Mouse (Mus musculus) lung, adult 18-20 months (tissue): Measurements from ENCODE around the gene Glp1r.
A peak's percentile ranks its signal among the peaks of the same experiment; 100 is the strongest.

ENCODE experiments used
- DNase-seq, 2 experiments: peaks; one replicate each; pipeline ENCODE4 v3.0.0; 2022; ENCODE audit warnings: mixed read lengths in 2 of 2

Glp1r gene

DNA sequence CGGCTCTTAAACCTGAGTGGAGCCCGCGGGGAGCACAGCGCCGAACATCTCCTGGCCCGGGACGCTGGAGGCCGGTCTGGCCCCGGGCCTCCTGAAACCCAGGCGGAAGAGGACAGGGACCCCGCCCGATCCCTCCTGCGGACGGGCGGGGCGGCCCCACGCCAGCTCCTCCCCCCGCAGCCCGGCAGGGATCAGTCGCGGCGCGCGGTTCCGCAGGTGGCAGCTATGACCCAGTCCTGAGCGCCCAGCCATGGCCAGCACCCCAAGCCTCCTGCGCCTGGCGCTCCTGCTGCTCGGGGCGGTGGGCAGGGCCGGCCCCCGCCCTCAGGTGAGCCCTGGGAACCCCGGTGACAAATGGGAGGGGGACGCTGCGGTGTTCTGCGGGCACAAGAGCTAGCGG lies at the start of gene Glp1r:
Glp1r (plus strand) TSS at position 191 of the 400 bp plus-strand sequence.
- peak; percentile 21 to 48 for DNase-seq

- no peak for DNase-seq
These were observed 49.3 kb upstream of the Glp1r start for GRCm38 (mm10) chr17:30852345-30852744.

DNA sequence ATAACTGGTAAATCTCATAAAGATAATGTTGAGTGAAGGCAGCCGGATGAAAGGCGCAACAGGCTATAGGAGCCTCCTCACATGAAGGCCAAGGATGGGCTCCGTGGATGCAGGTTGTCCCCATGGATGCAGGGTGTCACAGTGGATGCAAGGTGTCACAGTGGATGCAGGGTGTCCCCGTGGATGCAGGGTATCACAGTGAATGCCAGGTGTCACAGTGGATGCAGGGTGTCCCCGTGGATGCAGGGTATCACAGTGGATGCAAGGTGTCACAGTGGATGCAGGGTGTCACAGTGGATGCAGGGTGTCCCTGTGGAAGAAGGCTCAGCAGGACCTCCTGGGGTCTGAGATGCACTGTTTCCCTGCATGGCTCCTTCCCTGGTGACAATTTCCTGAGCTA lies 44.3 kb upstream of the Glp1r start:
- DNase-seq, result no peak

GRCm38 (mm10) chr17:30858586-30859259 lies 42.9 kb upstream of the Glp1r start:
- peak; percentile 77 to 82 for DNase-seq

DNA sequence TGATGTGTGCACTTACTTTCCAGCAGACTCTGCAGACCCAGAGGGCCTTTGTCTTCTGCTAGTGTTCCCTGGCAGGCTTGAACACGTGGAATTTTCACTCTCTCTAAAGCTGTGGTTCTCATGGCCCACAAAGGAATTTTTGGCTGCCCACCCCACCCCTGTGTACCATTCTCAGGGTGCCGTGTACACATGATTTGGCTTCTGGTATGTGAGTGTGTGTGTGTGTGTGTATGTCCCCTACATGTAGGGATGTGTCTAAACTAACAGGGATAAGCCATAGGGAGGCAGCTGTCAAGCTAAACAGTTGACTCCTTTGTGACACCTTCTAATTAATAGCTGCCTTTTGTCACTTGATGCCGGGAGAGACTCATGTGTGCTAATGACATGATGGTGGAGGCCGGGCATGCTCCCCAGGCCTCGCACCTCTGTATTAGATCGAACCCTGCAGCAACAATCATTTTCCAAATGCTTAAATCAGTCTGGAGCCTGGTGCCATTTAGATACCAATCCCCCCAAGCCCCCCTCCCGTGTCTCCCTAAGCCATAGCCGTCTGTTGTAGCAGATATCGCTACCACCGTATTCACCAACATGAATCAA lies 41.5 kb upstream of the Glp1r start:
- DNase-seq, result no peak

- DNase-seq, result no peak
These were observed 41.0 kb upstream of the Glp1r start for GRCm38 (mm10) chr17:30860606-30861005.

DNA sequence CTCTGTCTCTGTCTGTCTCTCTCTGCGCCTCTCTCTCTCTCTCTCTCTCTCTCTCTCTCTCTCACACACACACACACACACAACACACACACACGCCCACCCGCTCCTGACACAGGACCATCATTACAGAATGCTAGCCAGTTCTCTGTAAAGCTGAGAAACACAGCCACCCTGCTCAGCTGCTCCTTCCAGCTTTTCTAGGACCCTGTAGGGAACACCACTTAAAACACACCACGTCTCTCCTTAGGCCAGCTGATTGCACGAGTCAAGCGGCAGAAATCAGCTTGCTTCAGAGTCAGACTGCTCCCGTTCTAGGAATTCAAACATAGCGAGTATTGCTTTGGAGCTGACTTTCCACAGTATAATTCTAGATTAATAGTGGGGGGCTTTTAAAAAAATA lies 35.3 kb upstream of the Glp1r start:
- DNase-seq, result no peak

DNA sequence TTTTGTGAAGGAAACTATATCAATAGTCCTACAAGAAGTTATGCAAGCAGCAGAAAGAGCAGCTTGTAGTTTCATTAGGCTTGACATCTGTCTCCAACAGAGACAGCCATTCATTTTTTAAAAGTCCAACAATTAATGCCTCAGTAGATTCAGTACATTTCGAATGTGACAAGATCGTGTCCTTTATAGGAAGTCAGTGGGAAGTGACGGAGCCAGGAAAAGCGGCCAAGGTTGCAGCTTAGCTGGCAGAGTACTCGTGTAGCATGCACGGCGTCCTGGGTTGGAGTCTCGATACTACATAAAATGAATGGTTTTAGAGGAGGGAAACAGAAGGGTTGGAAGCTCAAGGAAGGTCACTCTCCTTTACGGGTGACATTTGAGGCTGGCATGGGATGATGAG lies 34.7 kb upstream of the Glp1r start:
- no peak for DNase-seq

GRCm38 (mm10) chr17:30871040-30871439 lies 30.6 kb upstream of the Glp1r start:
- peak; percentile 40 to 47 for DNase-seq

DNA sequence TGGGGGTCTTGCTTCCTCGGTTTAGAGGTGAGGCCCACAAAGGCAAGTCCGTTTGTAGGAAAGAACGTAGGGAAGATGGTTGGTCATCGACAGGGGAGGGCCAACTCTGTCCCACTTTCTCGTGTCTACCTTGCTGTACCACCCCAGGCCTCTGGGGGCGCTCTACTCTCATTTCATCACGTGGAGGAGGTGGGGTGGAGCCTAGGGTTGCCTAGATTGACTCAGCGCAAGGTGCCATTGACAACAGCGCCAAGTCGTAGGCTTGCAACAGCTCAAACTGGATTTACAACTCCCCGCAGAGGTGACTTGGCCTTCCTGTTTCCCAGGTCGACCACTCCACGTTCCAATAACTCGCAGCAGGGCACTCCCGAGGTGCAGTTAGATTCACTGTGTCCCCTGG lies 27.3 kb upstream of the Glp1r start:
- DNase-seq, result no peak

DNA sequence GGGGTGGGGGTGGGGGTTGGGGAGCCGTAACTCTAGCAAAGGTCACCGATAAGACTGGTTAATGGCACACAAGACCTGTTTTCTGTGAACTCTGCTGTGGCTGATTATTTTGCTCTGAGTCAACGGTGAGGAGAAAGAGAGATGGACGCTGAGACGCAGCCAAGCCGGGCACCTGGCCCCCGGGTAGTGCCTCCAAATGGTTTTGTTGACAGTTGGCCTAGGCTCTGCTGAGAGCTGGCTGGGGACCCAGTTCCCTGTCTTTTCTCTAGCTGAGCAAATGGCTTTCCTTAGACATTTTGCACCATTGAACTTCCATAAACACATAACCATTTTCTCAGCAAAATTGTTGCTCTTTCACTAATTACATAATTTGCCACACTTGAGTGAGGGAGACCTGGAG lies 24.2 kb upstream of the Glp1r start:
- DNase-seq, result no peak

- DNase-seq, result no peak
These were observed 23.0 kb upstream of the Glp1r start for GRCm38 (mm10) chr17:30878626-30879025.

GRCm38 (mm10) chr17:30880391-30880790 lies 21.2 kb upstream of the Glp1r start:
- no peak for DNase-seq

- DNase-seq, result no peak
These were observed 20.6 kb upstream of the Glp1r start for GRCm38 (mm10) chr17:30881001-30881400.

GRCm38 (mm10) chr17:30882206-30882605 lies 19.4 kb upstream of the Glp1r start:
- DNase-seq, result peak in 1 of 2 experiments; percentile 56

DNA sequence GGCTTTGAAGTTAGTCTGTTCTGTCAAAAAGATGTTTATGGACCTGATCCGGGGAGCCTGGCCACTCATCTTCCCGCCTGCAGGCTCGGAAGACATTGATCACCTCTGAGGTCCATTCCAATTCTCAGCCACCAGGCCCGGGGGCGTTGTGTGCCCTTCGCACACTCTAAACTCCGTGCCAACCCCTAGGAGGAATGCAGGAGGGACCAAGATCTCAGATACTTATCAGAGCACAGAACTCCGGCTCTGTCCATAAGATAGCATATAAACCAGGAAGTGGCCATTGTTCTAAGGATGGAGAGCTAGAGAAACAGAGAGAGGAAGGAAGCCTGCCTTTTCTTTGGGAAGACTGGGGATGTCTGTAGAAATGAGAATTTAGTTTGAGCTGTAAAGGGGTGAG lies 18.1 kb upstream of the Glp1r start:
- no peak for DNase-seq

DNA sequence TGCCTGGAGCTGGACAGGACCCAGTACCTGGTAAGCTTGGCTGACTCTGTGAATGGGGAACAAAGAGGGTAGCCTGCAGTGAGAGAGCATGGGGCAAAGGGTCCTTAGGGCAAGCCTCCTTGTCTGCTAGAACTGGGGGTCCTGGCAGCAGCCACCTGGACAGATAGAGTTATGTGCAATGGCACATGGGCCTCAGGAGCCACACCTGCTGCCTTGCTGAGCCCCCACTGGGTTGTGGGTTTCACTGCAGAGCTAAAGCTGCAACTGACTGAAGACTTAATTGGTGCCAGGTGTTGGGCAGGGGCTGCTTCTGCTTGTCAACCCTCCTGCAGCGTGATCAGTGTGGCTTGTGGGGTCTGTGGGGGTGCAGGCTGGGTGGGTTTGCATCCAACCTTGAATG lies 9.5 kb upstream of the Glp1r start:
- no peak for DNase-seq

GRCm38 (mm10) chr17:30892730-30893129 lies 8.9 kb upstream of the Glp1r start:
- no peak for DNase-seq

DNA sequence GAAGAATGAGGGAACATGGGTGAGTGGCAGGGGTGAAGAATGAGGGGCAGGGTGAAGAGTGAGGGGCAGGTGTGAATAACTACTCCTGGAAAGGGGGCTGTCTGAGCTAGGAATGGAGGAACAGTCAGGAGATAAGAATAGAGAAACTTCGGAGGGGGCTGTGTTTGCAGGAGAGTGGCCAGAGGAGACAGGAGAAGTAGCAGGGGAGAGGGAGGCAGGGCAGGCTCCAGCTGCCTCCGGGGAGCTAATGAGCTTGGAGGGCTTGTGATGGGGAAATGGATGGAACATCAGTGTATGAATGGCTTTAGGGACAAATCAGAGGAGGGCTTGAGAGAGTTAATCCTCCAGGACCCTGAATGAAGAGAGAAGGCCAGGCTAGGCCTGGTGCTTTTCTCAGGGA lies 4.5 kb upstream of the Glp1r start:
- DNase-seq, result no peak

DNA sequence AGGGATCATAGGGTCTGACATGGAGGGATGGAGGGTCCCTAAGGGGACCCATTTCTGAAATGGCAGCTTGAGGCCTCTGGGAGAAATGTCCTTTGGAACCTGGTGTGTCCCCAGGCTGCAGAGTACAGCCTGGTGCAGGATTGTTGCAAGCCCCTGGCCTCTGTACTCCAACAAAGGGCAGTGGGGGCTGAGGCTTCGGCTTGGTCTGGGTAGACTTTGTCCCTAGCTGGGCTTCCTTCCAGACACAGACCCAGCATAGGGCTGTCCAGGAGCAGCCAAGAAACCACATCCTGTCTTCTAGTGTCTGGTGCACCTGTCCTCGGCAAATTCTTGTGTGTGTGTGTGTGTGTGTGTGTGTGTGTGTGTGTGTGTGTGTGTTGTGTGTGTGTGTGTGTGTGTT lies 2.5 kb downstream of the Glp1r start:
- DNase-seq, result no peak

DNA sequence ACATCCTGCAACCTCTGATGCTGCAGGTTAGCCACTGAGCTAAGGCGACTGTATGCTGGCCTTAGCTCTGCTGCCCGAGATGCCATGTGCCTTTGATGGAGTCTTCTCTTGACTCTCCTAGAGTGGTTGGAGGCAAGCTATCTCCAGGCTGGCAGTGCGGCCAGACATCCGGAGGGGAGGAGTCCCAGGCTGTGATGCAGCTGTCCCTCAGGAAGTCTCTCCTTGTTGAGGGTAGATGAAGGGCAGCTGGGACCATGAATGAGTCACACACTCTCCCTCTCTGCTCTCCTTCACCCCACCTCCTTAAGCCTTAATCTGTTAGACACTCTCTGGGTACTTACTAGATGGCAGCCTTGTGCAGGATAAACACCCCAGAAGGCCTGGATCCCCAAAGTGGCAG lies 6.0 kb downstream of the Glp1r start:
- DNase-seq, result no peak

DNA sequence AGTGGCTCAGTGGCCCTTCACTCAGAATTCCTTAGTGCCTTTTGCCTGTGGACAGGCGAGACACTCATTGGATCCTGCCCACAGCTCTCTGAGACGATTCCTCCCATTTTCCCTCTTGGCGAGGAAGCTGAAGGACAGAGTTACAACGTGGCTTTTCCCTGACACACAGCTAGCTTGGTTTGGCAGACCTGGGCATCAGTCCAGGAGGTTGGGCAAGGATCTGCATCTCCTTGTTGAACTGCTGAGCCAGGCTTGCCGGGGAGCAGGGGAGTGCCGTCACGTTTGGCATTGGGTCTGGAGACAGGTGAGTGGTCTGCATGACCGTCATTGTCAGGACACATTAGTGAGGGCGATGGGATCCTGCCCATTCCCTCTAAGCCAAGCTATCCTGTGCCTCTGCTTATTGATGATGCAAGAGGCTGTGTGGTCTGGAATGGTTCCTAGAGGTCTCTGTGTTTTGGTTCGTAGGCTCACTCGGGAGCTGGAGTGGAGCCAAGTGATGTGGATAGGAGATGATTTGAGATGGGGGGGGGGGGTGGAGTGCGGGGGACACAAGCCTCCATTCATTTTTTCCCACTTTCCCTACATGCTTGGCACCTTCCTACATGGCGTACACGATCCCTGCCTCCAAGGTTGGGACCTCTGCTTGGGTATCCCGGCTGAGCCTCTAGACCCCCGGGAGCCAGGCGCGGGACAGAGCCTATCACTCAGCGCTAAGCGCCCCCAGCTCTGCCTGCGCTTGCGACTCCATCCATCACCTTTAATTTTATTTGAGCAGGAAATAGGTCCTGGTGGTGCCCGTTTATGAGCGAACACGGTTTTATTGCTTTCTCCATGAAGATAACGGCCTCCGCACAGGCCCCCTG lies 9.5 kb downstream of the Glp1r start:
- peak; percentile 15 to 19 for DNase-seq

DNA sequence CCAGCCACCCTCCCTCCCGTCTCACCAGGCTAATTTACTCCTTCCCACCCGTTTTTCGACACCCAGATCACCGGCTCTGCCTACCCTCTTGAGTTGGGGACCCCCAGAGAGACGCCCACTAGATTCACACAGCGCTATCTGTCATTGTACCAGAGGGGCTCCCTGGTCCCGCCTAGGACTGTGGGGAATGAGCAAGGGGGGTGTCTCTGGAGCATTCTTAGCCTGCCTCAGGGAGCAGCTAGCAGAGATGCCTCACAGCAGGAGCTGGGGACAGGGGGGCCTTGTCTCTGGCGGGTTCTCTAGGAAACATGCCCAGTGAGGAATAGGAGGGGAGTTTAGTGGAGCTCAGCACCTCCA lies 10.1 kb downstream of the Glp1r start:
- DNase-seq, result no peak

- DNase-seq, result no peak
These were observed 10.9 kb downstream of the Glp1r start for GRCm38 (mm10) chr17:30912536-30912935.
